Mouse (Mus musculus): ENCODE data around the gene Kdelc1. TPM values are rescaled to one million over a fixed set of nuclear protein-coding genes. Genes with fewer than 3 reads are reported as not detected.

Gene Kdelc1
- 15.3 and 15.4 TPM in 2 replicates for polyA plus RNA-seq (2012; rRNA removed)

DNA sequence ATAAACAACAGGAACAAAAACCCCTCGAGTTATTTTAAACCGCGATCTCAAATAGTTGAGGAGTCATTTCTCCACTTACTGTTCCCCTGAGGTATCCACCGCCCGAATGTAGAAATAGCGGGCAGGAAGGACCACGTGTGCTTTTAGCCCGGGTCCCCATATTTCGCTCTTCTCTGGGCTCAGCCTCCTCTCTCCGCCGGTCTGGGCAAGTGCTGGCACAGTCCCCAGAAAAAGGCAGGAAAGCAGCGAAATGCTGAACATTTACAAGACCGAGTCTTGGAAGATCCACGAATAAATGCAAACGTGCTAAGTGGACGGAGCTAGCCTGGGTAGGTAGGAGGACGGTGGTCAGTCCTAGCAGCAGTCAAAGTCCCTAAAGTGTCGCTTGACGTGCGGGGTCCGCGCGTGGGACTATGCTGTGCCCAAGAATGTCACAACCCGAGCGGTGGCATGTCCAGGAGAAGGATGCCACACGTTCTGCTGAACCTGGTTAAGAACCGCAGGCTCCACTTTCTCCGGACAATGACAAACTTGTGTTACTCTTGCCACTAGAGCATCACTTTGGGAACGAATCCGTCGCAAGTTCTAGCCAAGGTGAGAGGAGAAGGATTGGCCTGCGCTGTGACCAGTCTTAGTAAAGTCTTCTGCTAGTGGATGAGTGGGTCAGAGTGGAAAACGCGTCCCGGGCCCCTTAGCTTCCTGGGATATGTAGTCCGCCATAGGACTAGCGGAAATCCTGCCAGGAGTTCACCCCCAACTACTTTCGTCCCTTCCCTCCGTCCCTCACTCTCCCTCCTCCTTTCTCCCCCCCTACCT lies at the start of gene Kdelc1, which contains the start of gene Bivm:
TSS of gene Kdelc1 (minus strand) at position 570 of the 816 bp plus-strand sequence.
TSS of gene Bivm (plus strand) at position 719 of the 816 bp plus-strand sequence.
- peak; percentile 94 to 96 for DNase-seq (ENCODE audit: extremely low spot score in 1 of 2, low spot score in 1 of 2)

DNA sequence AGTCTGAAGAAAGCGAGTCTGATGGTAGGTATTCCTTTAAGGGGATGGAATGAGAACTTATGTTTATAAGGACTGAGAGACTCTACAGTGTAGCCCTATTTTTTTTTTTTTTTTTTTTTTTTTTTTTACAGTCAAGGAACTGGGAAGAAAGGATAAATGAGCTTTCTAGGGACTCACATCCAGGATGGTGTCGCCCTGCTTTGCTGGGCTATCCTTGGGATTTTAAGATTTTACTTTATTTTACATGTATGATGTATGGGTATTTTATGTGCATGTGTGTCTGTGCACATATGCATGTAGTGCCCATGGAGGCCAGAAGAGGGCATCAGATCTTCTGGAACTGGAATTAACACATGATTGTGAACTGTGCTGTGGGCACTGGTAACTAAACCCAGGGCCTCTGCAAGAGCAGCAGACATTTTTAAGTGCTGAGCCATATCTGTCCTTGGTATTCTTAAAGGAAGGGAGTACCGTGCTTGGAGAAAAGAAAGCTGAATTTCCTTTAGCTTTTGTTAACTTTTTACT lies 49.3 kb upstream of the Kdelc1 start:
- DNase-seq (ENCODE audit: extremely low spot score in 1 of 2, low spot score in 1 of 2): no peak

DNA sequence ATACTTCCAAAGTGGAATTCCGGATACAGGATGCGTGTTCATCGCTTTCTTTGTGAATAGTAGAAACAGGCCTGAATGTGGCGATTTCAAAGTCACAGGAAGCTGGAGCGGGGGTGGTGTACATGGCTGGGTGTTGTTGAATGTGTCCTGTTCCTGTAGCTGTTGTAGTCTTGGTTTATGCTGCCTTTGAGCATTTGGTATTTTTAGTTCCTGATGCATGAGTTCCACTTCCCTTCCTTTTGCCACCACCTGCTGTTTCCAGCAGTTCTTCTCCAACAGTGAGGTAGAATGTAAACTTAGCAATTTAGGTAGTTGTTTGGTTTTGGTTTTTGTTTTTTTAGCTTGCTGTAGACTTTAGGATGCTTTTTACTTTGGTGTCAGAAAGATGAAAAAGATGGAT lies 43.8 kb upstream of the Kdelc1 start:
- DNase-seq (ENCODE audit: extremely low spot score in 1 of 2, low spot score in 1 of 2): no peak

DNA sequence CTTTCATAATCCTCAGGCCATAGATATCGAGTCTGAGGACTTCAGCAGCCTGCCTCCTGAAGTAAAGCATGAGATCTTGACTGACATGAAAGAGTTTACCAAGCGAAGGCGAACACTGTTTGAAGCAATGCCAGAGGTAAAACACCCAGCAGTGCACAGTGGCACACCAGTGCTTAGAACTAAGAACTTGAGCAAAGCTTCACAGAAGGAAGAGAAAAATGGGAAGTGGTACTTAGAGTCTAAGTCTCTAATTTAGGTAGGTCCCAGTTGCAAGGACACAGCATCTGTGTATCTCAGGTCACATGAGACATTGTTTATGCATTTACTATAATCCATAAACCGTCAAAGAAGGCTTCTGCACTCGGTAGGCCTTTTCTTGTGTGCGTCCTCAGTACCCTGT lies 43.2 kb upstream of the Kdelc1 start:
- DNase-seq (ENCODE audit: extremely low spot score in 1 of 2, low spot score in 1 of 2): no peak

DNA sequence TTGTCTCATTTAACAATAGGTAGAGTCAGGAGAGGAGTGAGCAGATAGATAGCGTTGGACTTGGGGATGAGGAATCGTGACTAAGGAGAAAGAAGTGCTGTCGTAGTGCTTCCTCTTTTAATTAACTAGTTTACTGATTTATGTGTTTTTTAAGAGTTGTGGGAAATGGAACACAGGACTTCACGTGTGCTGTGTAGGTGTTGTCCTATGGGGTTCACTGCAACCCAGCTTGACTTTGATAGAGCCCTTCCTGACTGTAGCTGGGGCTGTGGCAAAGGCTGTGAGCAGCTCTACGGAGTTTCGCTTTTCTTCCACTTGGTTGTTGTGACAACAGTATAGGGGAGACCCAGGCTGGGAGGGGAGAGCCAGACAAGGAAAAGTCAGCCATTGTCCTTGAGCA lies 39.7 kb upstream of the Kdelc1 start:
- no peak for DNase-seq (ENCODE audit: extremely low spot score in 1 of 2, low spot score in 1 of 2)

DNA sequence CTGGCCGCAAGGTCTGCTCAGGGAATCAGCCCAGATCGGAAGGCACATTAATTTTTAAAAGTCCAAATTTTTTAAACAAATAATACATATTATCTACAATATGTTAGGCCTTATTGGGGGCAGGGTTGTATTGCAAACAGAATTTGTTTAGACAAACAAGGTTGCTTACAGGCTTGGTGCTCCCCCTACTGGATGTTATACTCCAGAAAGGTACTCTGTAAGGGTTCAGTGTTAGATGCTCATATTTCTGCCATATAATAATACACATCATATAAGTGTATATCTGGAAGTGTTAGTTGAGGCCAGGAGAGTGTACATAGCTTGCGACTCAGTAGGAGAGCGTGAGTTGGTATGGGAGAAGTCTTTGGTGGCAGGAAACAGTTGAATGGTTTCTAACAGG lies 36.7 kb upstream of the Kdelc1 start:
- no peak for DNase-seq (ENCODE audit: extremely low spot score in 1 of 2, low spot score in 1 of 2)

DNA sequence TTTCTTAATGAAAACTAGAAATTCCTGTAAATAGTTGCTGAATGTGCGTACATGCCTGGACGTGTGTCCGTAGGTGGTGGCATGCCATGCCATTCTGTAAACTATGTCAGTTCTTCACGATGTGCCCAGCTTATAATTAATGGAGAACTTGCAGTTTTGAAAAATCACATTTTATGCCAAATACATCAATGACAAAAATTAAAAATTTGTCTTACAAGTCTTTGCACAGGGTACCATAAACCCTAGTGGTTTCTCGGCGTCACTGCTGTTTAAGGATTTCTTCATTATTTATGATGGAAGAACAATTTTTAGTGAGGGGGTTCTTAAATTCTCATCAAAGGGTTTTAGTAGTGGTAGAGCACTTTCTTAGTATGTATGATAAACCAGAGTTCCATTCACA lies 30.1 kb upstream of the Kdelc1 start:
- no peak for DNase-seq (ENCODE audit: extremely low spot score in 1 of 2, low spot score in 1 of 2)

DNA sequence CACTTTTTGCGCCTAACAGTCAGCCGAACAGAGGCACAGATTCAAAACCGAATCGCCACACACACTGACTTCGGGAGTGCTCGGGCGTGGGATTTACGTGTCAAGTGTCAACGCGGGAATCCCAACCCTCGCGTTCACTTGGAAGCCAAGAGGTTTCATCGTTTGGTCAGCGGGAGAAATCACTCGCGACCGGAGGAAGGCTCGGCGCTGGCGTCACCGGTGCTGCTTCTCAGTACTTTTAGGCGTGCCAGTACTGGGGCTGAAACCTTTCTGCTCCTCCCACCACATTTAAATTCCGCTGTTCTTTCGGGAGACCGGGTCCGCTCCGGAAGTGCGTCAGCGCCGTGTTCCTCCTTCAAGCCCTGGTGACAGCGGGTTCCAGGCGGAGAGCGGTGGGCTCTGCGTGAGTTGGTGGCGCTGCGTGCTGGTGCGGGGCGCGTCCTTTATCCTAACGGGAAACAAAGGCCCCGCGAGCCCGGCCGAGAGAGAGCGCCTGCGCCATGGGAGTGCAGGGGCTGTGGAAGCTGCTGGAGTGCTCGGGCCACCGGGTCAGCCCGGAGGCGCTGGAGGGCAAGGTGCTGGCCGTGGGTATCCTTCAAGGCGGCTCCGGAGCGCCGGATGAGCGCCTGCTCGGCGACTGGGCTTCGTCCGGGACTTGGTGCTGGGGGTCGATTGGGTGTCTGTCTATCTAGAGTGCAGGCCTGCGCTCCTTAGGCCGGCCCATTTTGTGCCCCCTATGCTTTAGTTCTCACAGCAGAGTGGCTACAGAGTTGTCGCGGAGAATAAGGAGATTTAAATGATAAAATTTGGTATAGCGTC lies 29.2 kb upstream of the Kdelc1 start, which contains the start of gene Ercc5:
TSS of gene Ercc5 (plus strand) at position 182 of the 819 bp plus-strand sequence.
- peak; percentile 76 to 90 for DNase-seq (ENCODE audit: extremely low spot score in 1 of 2, low spot score in 1 of 2)

DNA sequence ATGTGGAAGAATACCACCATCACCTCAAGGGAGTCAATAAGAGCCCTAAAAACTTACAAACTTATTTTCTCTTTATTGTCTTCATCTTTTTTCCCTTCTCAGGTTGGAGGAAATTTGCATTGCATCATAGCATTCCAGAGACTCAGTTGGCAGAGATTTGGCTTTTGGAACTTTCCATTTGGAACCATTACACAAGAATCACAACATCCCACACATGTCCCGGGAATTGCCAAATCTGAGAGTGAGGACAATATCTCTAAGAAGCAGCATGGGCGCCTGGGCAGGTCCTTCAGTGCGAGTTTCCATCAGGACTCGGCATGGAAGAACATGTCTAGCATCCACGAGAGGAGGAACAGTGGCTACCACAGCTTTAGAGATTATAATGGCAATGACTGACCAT lies 24.1 kb upstream of the Kdelc1 start:
- peak in 1 of 2 experiments; percentile 47 for DNase-seq (ENCODE audit: extremely low spot score in 1 of 2, low spot score in 1 of 2)

DNA sequence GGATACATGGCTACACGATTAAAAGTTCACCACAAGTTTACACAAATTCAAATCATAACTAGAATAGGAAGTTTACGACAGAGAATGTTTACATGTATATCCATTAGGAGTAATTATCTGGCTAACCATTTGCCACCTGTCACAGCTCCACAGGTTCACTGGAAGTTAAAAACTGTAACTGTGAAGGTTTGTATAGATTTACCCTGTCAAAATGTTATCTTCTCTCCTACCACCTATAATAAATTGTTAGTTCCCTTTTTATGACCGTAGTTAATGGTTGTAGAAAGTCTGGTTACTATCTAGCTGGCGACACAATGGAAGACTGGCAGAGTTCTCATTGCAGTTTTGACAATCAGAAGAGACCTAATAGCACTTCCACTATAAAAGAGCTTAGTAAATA lies 21.6 kb upstream of the Kdelc1 start:
- DNase-seq (ENCODE audit: extremely low spot score in 1 of 2, low spot score in 1 of 2): no peak

DNA sequence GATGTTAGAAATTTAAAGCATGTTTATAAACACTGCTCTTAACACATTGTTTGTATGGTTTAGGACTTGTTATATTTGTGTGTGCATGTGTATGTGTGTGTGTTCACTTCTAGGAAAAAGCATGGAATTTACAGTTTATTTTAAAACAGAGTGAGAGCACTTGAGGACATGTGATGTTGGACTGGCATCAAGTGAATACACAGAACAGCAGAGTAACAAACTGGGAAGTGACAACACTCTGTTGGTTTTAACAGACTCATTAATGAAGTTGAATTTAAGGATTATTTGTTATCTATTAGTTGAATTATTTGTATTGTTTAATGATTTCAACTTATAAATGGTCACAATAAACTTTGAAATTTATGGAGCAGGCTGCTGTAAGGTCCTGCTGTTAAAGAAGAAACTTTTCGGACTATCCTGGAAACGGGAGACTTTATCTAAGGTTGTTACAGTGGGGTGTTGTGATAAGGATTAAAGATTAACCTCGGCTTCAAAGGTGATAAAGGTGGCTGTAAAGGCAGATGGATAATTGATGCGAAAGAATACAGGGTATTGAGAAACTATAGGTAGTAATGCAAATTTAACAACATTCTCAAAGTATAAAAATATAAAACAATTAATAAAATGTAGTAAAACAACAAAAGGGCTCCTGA lies 11.4 kb upstream of the Kdelc1 start:
- DNase-seq (ENCODE audit: extremely low spot score in 1 of 2, low spot score in 1 of 2): no peak

DNA sequence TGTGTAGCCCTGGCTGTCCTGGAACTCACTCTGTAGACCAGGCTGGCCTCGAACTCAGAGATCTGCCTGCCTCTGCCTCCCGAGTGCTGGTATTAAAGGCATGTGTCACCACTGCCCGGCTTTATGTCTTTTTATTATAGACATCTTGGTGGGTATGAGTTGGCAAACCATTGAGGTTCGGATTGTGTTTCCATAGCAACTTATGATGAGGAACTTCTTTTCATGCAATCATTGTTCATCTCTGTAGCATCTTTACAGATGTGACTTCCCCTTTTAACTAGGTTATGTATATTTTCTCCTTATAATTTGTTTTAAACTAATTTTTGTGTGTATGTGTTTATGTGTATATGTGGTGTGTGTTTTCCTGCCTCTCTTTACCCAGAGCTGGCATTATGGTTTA lies 7.0 kb upstream of the Kdelc1 start:
- DNase-seq (ENCODE audit: extremely low spot score in 1 of 2, low spot score in 1 of 2): no peak

DNA sequence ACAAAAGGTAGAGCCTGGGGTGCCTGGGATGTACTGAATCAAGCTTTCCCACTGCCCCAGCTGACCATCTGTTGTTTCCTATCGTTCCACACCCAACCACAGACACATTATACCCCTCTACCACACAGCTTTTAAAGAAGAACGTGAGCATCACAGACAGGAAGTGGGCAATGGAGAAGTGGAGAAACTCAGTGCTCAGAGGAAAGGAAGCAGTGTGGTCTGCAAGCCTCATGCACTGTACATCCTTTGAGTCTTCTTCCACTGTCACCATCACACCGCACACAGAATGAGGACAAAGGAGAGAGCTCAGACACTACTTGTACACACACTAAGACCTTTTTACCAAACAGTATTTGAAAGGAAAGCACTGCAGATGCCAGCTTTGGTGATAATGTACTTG lies 3.6 kb upstream of the Kdelc1 start:
- DNase-seq (ENCODE audit: extremely low spot score in 1 of 2, low spot score in 1 of 2): no peak

DNA sequence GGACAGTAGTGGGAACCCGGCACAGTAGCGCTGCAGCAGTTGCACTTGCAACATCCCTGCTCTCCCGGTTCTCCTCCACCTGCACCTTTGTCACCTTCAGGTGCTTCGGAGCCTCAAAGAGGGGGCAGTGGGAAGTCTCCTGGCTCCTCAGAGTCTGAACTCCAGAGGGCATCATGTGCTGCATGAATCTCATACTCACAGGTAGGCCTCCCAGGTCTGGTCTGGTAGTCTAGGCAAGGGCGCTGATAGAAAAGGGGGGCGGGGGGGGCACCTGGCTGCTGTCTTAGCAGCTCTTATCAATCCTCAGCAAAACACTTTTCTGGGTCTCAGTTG lies 1.4 kb upstream of the Kdelc1 start:
- DNase-seq (ENCODE audit: extremely low spot score in 1 of 2, low spot score in 1 of 2): no peak

DNA sequence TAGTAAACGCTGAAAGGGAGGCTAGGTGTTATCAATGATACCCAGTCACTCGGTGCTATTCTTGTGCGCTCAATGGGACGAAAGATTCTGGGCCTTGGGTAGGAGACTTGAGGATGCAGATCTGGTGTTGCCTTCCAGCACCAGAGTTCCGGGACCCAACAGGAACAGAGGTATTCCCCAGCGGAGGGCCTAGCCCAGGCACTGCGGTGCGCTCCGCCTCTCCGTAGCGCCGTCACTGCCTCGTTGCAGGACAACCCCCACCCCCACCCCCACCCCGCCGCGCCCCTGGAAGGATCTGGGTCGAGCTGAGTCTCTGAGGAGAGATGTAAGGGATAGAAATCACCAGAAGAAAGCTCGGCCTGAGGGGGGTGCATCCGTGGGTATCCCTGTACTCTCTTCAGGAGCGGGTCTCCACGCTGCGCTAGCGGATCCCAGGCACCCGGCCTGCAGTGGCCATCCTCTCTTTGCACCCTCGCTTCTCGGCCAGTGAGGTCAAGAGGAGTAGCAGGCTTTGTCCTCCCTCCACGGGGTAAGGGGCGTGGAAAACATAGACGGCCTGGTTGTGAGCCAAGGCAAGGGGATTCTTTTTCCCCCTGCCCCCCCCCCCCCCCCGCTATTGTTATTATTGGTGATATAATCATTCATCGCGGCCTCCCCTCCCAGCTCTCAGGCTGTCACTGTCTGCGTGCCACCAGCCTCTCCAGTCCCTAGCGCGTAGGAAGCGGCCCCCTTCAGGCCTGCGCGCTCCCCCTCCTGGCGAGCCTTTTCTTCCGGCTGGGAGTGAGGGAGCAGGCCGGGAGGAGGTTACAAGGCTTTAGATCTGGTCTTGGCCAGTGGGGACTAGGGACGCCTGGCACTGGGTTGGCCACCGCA lies 829 bp upstream of the Kdelc1 start:
- peak; percentile 72 to 81 for DNase-seq (ENCODE audit: extremely low spot score in 1 of 2, low spot score in 1 of 2)

DNA sequence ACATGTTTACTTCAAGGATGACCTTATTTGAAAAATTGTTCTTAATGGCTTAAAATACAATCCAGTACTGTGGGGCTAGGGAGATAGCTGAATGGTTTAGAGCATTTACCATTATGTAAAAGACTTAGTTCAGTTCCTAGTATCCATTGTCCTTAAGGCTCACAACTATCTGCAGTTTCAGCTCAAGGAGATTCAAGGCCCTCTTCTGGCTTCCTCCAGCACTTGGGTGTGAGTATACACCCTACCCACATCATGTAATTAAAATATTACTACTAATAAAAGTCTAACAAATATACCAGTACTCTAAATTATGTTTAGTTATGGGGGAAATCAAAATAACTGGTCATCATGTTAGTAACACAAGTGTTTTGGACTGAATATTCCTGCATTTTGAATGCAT lies 1.0 kb downstream of the Kdelc1 start:
- no peak for DNase-seq (ENCODE audit: extremely low spot score in 1 of 2, low spot score in 1 of 2)

DNA sequence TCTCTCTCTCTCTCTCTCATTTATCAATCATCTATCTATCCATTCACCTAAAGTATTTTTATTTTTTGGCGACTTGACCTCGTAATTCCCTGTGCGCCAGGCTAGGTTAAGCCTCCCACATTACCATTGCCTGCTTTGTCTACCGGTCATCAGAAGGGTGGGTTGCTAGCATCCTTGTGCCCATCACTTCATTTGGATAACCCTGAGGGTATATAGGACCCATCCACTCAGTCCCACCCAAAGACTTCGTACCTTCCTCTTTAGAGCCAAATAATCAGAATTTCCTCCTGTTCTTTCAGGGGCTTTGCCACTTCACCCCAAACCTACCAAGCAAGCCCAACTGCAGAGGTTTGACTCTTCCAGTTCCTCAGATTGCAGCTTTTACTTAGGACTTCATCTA lies 15.7 kb downstream of the Kdelc1 start:
- no peak for DNase-seq (ENCODE audit: extremely low spot score in 1 of 2, low spot score in 1 of 2)

DNA sequence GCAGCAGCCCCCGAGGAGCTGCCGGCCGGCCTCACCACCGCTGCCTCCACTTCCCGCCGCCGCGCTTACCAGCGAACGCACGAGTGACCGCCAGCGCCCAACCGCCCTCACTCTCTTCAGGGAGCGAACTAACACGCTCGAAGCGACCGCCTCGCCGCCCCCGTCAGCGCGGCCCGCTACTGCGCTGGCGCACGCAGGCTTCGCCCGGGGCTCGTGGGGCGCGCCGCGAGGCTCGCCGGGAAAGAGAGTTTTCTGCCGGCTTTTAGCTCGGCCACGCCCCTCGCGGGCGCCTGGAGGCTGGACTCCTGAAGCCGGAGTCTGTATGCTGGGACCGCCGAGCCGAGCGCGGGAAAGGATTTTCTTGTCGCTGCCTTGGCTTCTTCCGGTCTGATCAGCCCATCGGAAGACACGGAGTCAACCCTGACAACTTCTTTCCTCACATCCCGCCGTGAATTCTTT lies 16.3 kb downstream of the Kdelc1 start, which contains the start of gene Tex30:
TSS of gene Tex30 (minus strand) at position 183 of the 459 bp plus-strand sequence.
- peak; percentile 86 to 95 for DNase-seq (ENCODE audit: extremely low spot score in 1 of 2, low spot score in 1 of 2)

DNA sequence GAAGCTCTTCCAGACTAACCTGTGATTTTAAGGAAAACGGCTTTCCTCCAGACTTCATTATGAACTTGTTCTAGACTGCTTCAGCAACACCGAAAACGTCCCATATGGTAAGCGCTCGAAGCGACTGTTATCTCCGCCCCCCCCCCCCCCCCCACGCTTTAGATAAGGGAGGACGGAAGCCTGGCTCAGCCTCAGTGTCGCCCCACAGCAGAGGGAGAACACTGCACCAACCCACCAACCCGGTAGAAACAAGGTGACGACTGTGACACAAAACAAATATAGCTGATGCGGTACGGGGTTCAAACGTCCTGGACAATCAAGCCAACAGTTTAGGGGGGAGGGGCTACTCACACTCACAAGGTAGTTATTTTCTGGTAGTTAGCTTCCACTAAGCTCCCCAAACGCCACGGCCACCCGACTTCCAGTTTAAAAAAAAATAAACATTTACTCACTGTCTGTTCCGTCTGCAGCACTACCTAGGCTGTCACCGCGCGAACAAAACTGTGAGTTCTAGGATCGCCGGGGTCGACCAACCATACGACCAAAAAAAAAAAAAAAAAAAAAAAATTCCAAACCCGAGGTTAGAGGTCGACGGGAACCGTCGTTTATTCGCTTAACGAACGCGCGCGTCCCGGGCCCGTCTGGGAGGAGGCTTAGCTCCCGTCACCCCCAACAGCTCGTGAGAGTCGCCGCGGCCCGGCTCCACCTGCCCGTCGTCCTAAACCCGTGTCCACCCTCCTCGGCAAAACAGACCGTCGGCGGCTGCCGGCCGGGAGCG lies 17.0 kb downstream of the Kdelc1 start:
- DNase-seq (ENCODE audit: extremely low spot score in 1 of 2, low spot score in 1 of 2): no peak

Data from frontal cortex, adult 2 months (tissue).